Mouse (Mus musculus): ENCODE measurements around the gene Rhot2.

Gene Rhot2

DNA sequence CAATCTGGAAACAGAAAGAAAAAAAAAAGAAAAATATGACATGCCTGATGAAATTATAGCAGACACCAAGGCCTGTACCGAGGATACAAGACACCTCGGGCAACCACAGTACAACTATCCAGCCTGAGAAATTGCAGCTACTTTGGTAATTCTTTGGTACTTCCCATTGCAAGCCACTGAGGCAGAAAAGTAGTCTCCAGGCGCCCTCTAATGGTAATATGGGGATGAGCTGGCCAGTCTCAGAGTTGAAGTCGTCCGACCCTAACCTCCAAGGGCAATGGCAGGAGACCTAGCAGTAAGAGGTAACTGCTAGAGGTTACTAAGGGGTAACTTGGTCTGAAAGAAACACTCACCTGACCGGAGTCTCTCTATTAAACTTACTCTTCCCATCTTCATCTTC lies 43.6 kb downstream of the Rhot2 start:
- peak; percentile 79 for DNase-seq (ENCODE audit: low read depth, low spot score)

- peak; percentile 84 for DNase-seq (ENCODE audit: low read depth, low spot score)
Measured at GRCm38 (mm10) chr17:25796951-25797369, 47.7 kb downstream of the Rhot2 start, which contains the start of gene Metrn. Gene Metrn (minus strand): TSS chr17:25797136.

- DNase-seq (ENCODE audit: low read depth, low spot score) = no peak
Measured at GRCm38 (mm10) chr17:25796211-25796771, 48.4 kb downstream of the Rhot2 start.

DNA sequence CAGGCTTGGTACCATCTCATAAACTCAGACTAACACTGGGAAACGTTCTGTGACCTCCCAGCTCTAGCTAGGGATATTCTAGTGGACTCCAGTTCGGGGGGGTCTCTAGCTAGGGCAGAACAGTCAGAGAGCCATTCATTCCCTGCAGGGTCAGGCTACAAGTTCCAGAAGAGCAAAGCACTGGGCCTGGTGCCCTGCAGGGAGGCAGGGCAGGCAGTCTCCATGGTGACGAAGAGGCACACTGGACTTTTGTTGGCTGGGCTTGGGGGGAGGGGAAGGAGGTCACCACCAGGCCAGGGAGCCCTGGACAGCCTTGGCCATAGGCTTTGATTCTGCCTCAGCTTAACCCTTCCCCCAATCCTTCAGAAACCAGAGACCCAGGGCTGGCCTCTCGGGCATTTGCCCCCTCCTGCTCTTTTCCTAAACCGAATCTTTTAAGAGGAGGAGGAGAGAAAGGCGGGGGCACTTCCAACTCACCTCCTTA lies 49.0 kb downstream of the Rhot2 start, which contains the start of gene AC134908.4:
AC134908.4 (minus strand) TSS at position 51 of the 484 bp plus-strand sequence.
- DNase-seq (ENCODE audit: low read depth, low spot score) = no peak

DNA sequence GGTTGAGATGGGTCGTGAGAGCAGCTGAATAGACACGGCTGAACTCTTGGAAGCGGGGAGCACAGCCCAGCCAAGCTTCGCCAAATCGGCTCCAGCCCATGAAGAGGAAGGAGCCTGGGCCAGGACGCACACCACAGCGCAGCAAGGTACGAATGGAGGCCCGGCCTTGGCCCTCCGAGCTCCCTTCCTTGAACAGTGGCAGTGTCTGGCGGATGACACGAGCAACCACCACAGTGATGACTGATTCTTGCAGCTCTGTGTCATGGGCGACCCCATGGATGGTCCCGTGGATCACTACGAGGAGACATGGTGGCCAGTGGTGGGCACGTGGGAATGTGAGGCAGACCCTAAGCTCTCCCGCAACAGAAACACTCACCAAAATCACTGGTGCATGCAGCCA lies 49.7 kb downstream of the Rhot2 start:
- no peak for DNase-seq (ENCODE audit: low read depth, low spot score)

- no peak for DNase-seq (ENCODE audit: low read depth, low spot score)
Measured at GRCm38 (mm10) chr17:25794197-25794596, 50.5 kb downstream of the Rhot2 start.

DNA sequence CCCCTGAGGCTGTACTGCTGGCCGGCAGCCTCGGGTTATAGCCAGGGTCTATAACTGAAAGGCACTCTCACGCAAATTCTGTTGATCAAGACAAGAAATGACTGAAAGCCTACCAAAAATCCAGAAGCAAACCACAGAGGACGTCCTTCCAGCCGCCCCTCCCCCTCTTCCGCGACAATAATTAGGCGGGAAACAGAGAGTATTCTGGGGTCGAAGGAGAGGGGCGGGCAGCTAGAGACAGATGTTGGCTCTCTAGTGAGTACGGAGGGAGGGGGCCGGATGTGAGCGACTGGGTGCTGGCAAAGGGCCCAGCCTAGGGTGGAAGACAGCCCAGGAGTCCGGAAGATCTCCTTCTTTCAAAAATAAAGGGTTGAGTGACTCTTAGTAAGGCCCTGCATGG lies 52.0 kb downstream of the Rhot2 start, which contains the start of gene Fam173a:
Fam173a (minus strand) TSS at position 287 of the 400 bp plus-strand sequence.
- no peak for DNase-seq (ENCODE audit: low read depth, low spot score)

GRCm38 (mm10) chr17:25791843-25792527 lies 52.7 kb downstream of the Rhot2 start:
- DNase-seq (ENCODE audit: low read depth, low spot score) = peak; percentile 75

DNA sequence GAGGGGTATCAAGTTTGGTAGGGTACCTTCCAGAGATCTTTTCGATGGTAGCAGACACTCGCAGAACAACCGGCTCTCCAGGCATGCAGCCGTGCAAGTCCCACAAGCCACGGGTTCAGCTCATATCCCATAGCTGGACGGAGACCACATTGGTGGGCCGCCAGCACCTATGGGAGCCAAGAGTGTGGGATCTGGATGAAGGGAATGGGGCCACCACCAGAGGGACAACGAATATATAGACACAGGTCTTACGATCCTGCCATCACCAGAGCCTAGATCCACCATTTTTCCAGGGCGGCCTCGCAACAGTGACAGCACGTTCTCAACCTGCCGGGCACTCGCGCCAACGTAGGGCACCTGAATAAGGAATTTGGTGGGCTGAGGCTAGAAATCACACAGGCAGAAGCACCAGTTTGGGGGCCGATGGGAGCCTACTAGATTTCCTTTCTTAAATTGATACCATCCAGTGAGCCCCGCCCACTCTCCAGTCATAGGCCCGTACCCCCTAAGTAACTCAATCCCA lies 53.3 kb downstream of the Rhot2 start:
- DNase-seq (ENCODE audit: low read depth, low spot score) = no peak

Measured in ES-CJ7 (cell line).